Mouse (Mus musculus) monocyte, adult 2 months (primary cell): ENCODE measurements around the gene Trim25.

ENCODE experiments used
- DNase-seq, 2 experiments: peaks; one replicate each; pipeline ENCODE4 v3.0.0; 2022; ENCODE audit warnings: low spot score in 2 of 2, low read depth in 1 of 2

Gene Trim25

GRCm38 (mm10) chr11:88998974-88999722 lies at the start of gene Trim25:
Trim25 (plus strand) TSS chr11:88999376.
- peak; percentile 83 to 90 for DNase-seq

DNA sequence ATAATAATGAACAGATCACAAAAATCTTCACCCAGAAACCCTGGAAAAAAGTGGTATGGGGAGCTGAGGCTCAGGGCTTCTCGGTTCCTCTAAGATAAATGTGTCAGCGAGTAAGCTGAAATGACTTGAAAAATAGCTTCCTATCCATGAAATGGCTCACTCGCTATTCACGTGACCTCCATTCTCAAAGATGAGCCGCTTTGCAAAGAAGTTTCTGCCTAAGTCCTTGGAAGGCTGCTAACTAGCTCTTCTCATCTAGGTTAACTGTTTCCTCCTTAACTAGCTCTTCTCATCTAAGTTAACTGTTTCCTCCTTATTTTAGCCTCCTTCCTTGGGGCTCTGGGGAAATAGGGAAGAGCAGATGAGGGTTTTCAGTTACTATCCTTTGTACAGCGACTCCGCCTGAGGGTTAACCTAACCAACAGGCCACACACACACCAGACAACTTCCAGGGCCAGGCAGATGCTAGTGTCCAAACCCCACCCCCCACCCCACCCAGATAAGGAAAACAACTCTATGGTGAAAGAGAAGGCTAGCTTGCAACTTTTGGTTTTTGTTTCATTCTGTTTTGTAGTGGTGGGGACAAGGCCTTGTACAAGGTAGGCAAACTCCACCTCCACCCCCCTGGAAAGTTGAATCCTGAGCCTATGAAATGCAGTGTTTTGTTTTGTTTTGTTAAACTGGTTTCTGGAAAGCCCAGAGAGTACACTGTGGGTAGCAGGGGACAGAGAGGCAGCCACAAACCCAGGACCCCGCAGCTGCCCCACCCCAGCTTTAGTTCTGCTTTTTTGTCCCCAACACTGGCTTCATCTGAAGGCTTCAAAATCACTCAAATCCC lies 49.2 kb upstream of the Trim25 start:
- peak; percentile 14 to 19 for DNase-seq

DNA sequence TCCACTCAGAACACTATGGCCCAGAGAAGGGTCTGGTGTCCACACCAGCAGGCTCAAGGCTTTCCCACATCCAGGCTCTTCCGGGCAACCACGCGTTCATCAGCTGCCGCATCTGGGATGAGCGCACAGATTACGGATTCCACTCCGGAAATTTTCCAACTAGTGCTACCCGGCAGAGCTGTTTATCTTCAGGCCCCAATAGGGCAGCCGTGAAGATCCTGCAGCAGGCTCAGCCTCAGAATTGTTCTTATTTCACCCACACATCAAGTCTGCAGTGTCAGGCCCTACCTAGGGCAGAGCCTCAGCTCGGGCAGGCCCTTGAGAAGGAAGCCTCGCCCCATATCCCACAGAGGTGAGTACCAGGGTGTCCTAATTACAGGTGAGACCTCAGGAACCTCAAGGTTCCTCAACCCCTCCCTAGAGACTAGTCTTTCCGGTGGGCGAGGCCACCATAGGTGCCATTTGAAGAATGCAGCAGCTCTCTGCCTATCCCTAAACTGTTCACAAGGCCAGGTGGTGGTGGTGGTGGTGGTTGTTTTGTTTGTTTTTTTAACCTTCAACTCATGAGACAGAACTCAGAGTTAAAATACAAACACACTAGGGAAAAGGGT lies 48.4 kb upstream of the Trim25 start:
- no peak for DNase-seq

GRCm38 (mm10) chr11:88951576-88951975 lies 47.6 kb upstream of the Trim25 start:
- DNase-seq: no peak

DNA sequence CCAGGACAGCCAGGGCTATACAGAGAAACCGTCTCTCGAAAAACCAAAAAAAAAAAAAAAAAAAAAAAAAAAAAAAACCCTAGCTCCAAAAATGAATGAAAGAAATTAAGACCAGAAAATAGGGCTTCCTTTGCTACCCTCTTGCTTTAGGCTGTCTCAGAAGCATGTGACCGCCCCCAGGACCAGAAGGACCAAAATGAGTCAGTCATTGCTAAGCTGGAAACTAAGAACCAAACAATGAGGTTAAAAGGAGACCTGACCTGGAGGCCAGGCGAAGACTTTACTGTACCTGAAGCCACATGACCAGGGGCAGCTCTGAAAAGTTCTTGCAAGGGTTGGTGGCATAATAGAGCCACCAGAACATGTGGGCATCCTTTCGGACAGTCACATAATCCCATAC lies 47.1 kb upstream of the Trim25 start:
- DNase-seq: no peak

- DNase-seq: no peak
Observed at GRCm38 (mm10) chr11:88953582-88953981, 45.6 kb upstream of the Trim25 start.

DNA sequence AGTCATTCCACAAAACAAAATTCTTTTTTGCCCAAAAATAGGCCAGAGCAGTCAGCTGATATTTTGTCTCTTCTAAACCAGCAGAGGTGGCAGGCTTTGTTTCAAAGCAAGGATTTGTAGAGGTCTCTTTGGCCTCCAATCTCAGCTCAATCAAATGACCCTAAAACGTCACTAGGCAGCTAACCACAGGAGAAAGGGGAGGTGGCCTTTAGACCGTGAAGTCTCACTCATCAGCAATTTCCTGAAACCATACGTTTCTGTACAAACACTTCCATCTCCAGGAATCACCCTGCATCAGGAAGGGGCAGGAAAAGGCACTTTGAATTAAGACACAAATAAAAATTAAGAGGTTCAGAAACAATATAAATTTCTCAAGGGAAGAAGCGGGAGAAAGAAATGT lies 44.4 kb upstream of the Trim25 start:
- DNase-seq: peak in 1 of 2 experiments; percentile 52

- DNase-seq: peak; percentile 96 to 98
Observed at GRCm38 (mm10) chr11:88955217-88955969, 43.8 kb upstream of the Trim25 start, which contains the start of gene Scpep1. Scpep1 (minus strand) TSS chr11:88955465.

- no peak for DNase-seq
Observed at GRCm38 (mm10) chr11:88958851-88959250, 40.3 kb upstream of the Trim25 start.

GRCm38 (mm10) chr11:88966881-88967361 lies 32.3 kb upstream of the Trim25 start, which contains the start of gene Elobl:
Elobl (minus strand) TSS chr11:88966931.
- DNase-seq: no peak

DNA sequence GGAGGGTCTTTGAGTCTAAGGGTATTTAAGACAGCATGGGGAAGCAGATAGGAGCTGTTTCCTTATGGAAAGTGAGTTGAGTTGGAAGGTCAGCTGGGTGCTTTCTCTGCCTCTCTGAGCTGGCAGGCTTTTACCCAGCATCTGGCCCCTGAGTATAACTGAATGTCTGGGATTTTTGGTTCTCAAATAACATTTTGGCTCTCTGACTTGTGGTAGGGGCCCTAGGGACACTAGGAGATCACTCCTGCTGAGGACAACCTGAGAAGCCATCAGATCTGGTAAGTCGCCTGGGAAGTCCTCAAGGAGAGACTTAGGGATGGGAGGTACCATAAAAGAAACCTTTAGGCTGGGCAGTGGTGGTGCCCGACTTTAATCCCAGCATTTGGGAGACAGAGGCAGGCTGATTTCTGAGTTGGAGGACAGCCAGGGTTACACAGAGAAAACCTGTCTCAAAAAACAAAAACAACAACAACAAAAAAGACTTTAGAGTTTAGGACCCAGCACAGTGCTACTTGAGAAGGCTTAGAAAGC lies 28.9 kb upstream of the Trim25 start, which contains the start of gene Coil:
Coil (plus strand) TSS at position 51 of the 531 bp plus-strand sequence.
- peak in 1 of 2 experiments; percentile 21 for DNase-seq

DNA sequence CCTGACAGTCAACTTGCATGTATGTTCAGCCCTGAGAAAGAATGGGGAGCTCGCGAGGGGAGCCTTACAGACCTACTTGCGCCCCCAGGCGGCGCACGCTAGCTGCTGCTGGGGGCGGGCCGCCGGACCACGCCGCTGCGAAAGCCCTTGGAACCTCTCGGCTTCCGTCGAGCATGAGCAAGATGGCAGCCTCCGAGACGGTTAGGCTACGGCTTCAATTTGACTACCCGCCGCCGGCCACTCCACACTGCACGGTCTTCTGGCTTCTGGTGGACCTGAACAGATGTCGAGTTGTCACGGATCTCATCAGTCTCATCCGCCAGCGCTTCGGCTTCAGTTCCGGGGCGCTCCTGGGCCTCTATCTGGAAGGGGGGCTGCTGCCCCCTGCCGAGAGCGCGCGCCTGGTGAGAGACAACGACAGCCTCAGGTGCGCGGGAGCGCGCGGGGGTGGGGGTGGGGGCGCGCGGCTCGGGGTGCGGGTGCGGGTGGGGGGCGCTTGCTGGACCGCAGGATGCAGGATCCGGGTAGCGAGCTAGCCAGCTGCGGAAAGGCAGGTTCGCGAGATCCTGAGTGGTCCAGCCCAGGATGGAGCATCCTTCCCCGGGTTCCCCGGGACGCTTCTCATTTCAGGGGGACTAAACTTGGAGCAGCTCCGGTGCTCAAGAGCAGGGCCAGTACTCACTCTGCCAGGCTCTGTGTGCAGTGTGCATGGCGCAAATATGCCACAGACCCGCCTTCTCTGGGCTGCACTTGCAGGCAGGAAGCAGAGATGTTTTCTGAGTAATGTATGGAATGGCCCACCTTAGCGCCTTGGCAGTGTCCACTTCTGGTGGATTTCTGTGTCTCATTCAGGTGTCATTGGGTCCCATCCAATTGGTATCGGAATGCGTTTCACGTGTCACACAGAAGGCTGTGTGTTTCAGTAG lies 25.1 kb upstream of the Trim25 start:
- peak; percentile 55 to 88 for DNase-seq

DNA sequence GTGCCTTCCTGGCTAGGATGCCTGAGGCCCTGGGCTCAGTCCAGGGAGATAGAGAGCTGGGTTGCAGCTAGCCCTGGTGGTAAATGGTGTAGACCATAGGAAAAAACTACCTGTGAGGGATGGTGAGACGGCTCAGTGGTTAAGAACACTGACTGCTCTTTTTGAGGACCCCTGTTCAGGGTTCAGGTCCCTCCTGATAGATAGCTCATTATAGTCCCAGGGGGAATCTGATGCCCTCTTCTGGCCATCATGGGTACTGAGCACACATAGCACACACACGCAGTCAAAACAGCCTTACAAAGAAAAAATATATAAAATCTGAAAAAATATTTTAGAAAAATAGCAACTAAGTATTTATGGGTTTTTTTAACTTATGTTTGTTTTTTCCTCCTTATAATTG lies 22.9 kb upstream of the Trim25 start:
- no peak for DNase-seq

DNA sequence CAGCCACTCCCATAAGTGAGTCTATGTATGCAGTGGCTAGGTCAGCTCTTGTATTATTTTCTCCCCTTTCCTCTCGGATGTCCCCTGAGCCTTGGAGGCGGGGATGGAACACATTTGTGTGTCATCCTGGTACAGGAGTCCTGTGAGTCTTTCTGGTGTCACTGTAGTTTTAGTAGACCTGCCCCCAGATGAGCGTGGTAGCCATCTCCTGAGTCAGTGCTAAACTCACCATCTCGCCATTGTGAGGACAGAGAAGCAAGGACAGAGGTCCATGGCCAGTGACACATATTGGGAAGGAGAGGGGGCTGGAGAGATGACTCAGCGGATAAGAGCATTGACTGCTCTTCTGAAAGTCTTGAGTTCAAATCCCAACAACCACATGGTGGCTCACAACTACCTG lies 22.0 kb upstream of the Trim25 start:
- DNase-seq: no peak

GRCm38 (mm10) chr11:88981337-88981736 lies 17.8 kb upstream of the Trim25 start:
- no peak for DNase-seq

DNA sequence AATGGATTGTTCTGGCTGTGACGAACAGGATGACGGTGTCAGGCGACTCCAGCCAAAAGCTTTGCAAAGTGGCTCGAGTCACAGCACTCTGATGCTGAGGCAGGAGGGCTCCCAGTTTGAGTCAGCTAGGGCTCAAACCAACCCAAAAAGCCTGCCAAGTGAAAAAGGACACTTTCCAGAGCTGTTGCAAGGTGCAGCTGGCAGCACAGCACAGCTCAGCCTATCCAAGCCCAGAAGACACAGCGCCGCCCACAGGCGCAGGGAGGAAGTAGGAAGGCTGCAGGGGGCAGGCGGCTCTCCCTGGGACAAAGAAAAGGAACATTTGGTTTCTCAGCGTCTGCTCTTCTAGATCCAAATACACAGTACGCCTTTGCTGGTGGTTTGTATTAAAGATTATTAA lies 12.6 kb upstream of the Trim25 start:
- no peak for DNase-seq

DNA sequence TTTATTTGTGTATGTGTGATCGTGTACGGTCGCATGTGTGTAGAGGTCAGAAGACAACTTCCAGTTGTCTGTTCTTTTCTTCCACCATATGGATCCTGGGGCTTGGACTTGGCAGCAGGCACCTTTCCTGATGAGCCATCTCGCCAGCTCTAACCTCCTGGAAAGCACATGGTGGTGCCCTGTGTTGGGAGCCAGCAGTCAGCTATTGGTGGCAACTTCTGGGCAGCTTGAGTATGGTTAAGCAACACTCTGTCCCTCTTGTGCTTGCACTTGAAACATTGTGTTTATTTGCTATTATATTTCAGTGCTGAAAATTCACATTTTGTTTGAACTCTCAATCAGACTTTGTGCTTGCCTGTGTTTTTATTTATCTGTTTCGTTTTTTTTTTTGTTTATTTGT lies 10.2 kb upstream of the Trim25 start:
- DNase-seq: no peak

- no peak for DNase-seq
Observed at GRCm38 (mm10) chr11:88989530-88989929, 9.6 kb upstream of the Trim25 start.

- DNase-seq: no peak
Observed at GRCm38 (mm10) chr11:88993186-88993585, 6.0 kb upstream of the Trim25 start.
